Mouse (Mus musculus) forebrain, embryonic 15.5 days (tissue): ENCODE results near the gene Ndufab1. TPM values are rescaled to one million over a fixed set of nuclear protein-coding genes. Genes with fewer than 3 reads are reported as not detected.

Experiments used
- ATAC-seq: fragments of 200-750 bp; cut with Nextera tagmentation; replicated peaks from 2 replicates; pipeline ENCODE4 v1.8.0; 2017; ENCODE audit warnings: mild to moderate bottlenecking, moderate TSS enrichment, moderate library complexity
- H3K27ac ChIP-seq: fragments of 300-500 bp; sonication (generic); replicated peaks from 2 replicates; pipeline ENCODE4 v1.5.1; 2015; ENCODE audit warnings: mild to moderate bottlenecking, inconsistent platforms
- H3K27me3 ChIP-seq: fragments of 300-500 bp; sonication (generic); 2 replicates; pipeline ENCODE4 v1.6.1; 2015; ENCODE audit warnings: inconsistent platforms
- H3K36me3 ChIP-seq: fragments of 300-500 bp; sonication (generic); 2 replicates; pipeline ENCODE4 v1.6.1; 2015; ENCODE audit warnings: mild to moderate bottlenecking, inconsistent platforms
- H3K4me1 ChIP-seq: fragments of 300-500 bp; sonication (generic); 2 replicates; pipeline ENCODE4 v1.6.1; 2015; ENCODE audit warnings: inconsistent platforms
- H3K4me2 ChIP-seq: fragments of 300-500 bp; sonication (generic); replicated peaks from 2 replicates; pipeline ENCODE4 v1.6.1; 2015; ENCODE audit warnings: mild to moderate bottlenecking, inconsistent platforms
- H3K4me3 ChIP-seq: fragments of 300-500 bp; sonication (generic); 2 replicates; pipeline ENCODE4 v1.5.1; 2015; ENCODE audit warnings: mild to moderate bottlenecking, inconsistent platforms
- H3K9ac ChIP-seq: fragments of 300-500 bp; sonication (generic); replicated peaks from 2 replicates; pipeline ENCODE4 v1.6.1; 2015; ENCODE audit warnings: mild to moderate bottlenecking, inconsistent platforms
- H3K9me3 ChIP-seq: fragments of 300-500 bp; sonication (generic); 2 replicates; pipeline ENCODE4 v1.6.1; 2016; ENCODE audit warnings: inconsistent platforms
- WGBS: fragments of 180-500 bp; shearing (Covaris S2); methylation state at CpG from one replicate; pipeline ENCODE4 v1.1.7; 2015; ENCODE audit warnings: mixed read lengths; 5-methylcytosine and 5-hydroxymethylcytosine counted together
- polyA plus RNA-seq: library from polyadenylated mRNA; unstranded; fragments of >200 nt; fragmentation: Nextera tagmentation; extraction: Ambion mirVana; gene quantifications from 2 replicates; pipeline ENCODE4 v1.2.1, GENCODE M21; 2015

Ndufab1 gene
- polyA plus RNA-seq, 1 experiment from 2014 or later: 525 TPM

DNA sequence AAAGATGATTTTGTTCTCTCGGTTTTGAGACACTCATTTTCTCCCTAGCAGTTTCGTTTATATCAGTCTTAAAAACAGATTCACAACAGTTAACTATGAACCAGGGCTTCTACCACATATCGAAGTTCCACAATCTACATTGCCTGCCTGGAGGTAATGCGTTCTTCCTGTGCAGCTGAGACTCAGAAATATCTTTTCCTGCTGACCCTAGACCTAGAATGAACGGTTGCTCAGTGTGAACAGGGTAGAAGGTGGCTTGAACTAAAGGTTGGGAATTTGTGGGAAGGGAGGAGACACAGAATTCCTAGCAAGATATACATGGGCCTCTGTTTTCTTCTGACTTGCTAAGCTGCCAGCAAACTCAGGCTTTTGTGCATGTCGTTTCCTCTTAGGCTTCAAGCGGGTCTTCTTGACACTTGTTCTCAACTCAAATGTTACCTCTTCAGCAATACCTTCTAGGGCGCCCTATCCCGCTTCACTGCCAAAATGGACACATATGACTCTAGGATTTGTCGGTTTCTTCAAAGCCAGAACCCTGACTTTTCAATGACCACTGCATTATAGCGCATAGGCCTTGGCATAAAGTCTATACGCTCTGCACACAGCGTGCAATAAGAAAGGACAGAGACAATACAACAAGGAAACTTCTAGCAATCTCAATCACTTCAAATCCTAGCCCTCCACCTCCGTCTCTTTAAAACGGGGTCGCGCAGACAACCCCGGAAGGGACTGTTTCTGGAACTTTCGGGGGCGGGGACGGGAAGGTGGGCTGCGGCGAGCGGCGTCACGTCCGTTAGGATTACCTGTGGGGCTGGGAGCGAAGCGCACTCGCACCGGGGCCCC, 35.4 kb downstream of the Ndufab1 start:
- H3K4me2 ChIP-seq: peak overlapping the region; percentile 54
- 18% methylated on average over 31 of the region's 31 CpGs for WGBS
- H3K4me3 ChIP-seq: peak overlapping the region; percentile 99
- H3K4me1 ChIP-seq: peaks cover 32% of the 10 kb centered on the region
- H3K27me3 ChIP-seq: no peaks in the 10 kb centered on the region
- no peaks in the 10 kb centered on the region for H3K9me3 ChIP-seq
- peaks cover 25% of the 10 kb centered on the region for H3K36me3 ChIP-seq
- ATAC-seq: no peak; the same call in 1 of the 2 replicates
- peak overlapping the region; percentile 96 for H3K9ac ChIP-seq
- H3K27ac ChIP-seq: peak overlapping the region; percentile 98

DNA sequence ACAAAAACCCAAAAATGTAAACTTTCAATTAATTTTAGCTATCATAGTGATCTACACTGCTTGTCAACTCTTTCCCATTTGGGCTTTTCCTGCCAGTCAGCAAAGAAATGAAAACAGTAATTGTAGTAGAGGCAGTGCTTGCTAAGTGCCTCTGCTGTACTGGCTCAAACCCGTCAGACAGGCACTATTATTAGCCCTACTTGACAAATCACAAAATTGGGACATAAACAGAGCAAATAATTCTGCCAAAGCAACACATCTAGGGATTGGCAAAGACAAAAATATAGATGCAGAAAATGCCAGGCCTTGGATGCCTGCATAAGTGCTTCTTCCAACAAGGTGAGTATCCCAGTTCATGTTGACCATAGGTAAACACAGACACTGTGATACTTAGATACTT, 36.0 kb downstream of the Ndufab1 start:
- no peaks in the 10 kb centered on the region for H3K27me3 ChIP-seq
- no peaks in the 10 kb centered on the region for H3K9me3 ChIP-seq
- no peak for ATAC-seq
- no peak overlapping the region for H3K9ac ChIP-seq
- H3K27ac ChIP-seq: no peak overlapping the region
- peaks cover 32% of the 10 kb centered on the region for H3K4me1 ChIP-seq
- H3K4me2 ChIP-seq: peak overlapping the region; percentile 54; the same call in 1 of the 2 replicates
- peaks cover 19% of the 10 kb centered on the region for H3K36me3 ChIP-seq
- peak overlapping the region; percentile 99; the same call in 1 of the 2 replicates for H3K4me3 ChIP-seq
- 71% methylated on average over 1 of the region's 1 CpGs for WGBS

DNA sequence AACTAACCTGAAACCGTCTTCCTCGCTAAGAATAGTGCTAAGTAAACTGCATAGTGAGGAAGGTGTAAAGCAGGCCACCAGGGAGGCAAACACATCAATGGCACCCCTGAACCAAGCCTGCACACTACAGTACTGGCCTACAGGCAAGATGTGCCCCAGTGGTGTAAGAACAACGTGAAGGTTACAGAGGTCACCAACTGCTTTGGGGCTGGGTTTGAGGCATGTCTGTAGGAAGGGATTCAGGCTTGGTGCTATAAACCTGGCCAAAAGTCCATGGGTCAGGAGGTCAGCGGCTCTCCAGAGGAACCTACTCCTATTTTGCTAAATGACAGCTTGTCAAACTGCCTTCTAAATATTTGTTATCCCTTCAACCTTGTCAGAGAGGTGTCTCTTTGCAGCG, 45.1 kb downstream of the Ndufab1 start:
- H3K36me3 ChIP-seq: peaks cover 8% of the 10 kb centered on the region; the same call in 1 of the 2 replicates
- ATAC-seq: no peak

DNA sequence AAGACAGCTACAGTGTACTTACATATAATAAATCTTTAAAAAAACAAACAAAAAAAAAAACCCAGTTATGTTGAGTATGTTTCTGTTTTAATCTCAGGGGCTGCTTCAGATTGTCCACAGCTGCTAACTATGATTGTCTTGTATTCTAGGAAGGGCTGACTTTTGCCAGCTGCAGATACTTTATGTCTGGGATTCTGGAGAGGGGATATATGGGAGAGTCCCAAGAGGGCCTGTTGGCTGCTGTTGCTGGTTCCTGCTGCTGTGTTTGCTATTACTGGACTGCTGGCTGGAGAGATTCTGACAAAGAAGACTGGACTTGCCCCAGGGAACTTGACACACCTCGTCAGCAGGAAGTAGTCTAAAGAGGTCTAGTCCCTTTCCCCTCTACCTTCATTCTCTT, 50.9 kb downstream of the Ndufab1 start:
- H3K27me3 ChIP-seq: no peaks in the 10 kb centered on the region
- 93% methylated on average over 1 of the region's 1 CpGs for WGBS
- H3K27ac ChIP-seq: no peak overlapping the region
- ATAC-seq: no peak
- no peaks in the 10 kb centered on the region for H3K4me1 ChIP-seq
- no peak overlapping the region for H3K4me2 ChIP-seq
- peaks cover 35% of the 10 kb centered on the region for H3K36me3 ChIP-seq
- no peaks in the 10 kb centered on the region for H3K9me3 ChIP-seq
- no peak overlapping the region for H3K9ac ChIP-seq
- no peak overlapping the region for H3K4me3 ChIP-seq

More for the DNA sequence above, 45.1 kb downstream of the Ndufab1 start:
- 95% methylated on average over 5 of the region's 5 CpGs for WGBS
- Histone ChIP-seq H3K4me2 (no peak overlapping the region), H3K27ac (no peak overlapping the region), H3K4me3 (no peak overlapping the region), H3K27me3 (no peaks in the 10 kb centered on the region), H3K4me1 (no peaks in the 10 kb centered on the region), H3K9ac (no peak overlapping the region), H3K9me3 (no peaks in the 10 kb centered on the region)

DNA sequence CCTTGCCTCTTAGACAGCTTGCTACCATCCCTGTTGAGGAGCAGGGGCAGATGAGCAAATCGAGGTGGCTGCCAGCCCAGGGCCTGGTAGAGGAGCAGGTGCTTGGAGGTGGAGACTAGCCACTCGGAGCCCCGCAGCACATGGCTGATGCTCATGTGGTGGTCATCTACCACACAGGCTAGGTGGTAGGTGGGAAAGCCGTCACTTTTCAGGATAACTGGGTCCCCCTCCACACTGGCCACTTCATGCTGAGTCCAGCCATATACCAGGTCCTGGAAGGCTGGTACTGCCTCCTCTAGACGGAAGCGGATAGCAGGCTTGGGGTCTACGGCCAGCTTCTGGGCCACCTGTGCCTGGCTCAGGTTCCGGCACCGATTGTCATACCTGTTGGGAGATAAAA, 53.5 kb downstream of the Ndufab1 start:
- 95% methylated on average over 9 of the region's 9 CpGs for WGBS
- ATAC-seq: no peak
- H3K4me3 ChIP-seq: no peak overlapping the region
- H3K9ac ChIP-seq: no peak overlapping the region
- no peaks in the 10 kb centered on the region for H3K27me3 ChIP-seq
- no peak overlapping the region for H3K27ac ChIP-seq
- no peaks in the 10 kb centered on the region for H3K4me1 ChIP-seq
- H3K4me2 ChIP-seq: no peak overlapping the region
- H3K9me3 ChIP-seq: no peaks in the 10 kb centered on the region
- H3K36me3 ChIP-seq: peaks cover 30% of the 10 kb centered on the region

DNA sequence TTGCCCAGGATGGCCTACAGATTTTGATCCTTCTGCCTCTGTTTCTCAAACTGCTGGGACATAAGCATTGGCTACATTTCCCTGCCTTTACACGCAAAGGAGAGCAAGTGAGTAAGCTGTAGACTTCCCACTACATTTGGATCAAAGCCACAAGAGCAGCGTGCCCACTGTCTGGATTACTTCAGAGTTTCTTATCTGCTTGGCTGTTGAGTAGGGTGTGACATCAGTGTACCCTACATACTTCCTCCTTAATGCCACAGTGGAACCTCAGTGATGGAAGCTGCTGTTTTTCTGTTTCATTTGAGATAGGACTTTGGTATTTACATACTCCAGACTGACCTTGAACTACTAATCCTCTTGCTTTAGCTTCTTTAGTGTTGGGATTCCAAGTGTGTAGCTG, 54.9 kb downstream of the Ndufab1 start:
- 93% methylated on average over 2 of the region's 2 CpGs for WGBS
- H3K36me3 ChIP-seq: peaks cover 31% of the 10 kb centered on the region
- no peak overlapping the region for H3K27ac ChIP-seq
- H3K4me1 ChIP-seq: no peaks in the 10 kb centered on the region
- H3K9me3 ChIP-seq: no peaks in the 10 kb centered on the region
- no peak overlapping the region for H3K9ac ChIP-seq
- ATAC-seq: no peak
- no peaks in the 10 kb centered on the region for H3K27me3 ChIP-seq
- no peak overlapping the region for H3K4me3 ChIP-seq
- no peak overlapping the region for H3K4me2 ChIP-seq

DNA sequence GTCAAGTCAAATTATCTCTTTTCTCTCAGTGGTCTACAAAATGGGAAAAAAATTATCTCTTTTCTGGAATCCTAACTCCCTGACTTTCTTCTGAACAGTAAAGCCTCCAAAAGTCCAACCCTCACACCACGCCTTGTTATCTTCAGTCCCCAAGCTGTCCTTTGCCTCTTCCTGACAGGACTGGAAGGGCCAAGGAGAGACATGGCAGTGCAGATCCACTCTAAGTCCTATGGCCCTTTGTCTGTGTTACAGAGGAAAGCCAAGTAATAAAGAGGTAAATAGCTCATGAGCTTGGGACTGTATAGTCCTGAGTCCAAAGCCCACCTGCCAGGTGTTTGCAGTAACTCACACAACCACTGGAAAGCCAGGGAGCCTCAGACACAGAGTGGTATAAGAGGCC, 56.0 kb downstream of the Ndufab1 start:
- no peaks in the 10 kb centered on the region for H3K9me3 ChIP-seq
- no peaks in the 10 kb centered on the region for H3K4me1 ChIP-seq
- WGBS: 93% methylated on average over 1 of the region's 1 CpGs
- H3K9ac ChIP-seq: no peak overlapping the region
- no peak overlapping the region for H3K4me3 ChIP-seq
- no peak overlapping the region for H3K4me2 ChIP-seq
- H3K36me3 ChIP-seq: peaks cover 26% of the 10 kb centered on the region
- ATAC-seq: no peak
- no peak overlapping the region for H3K27ac ChIP-seq
- no peaks in the 10 kb centered on the region for H3K27me3 ChIP-seq

DNA sequence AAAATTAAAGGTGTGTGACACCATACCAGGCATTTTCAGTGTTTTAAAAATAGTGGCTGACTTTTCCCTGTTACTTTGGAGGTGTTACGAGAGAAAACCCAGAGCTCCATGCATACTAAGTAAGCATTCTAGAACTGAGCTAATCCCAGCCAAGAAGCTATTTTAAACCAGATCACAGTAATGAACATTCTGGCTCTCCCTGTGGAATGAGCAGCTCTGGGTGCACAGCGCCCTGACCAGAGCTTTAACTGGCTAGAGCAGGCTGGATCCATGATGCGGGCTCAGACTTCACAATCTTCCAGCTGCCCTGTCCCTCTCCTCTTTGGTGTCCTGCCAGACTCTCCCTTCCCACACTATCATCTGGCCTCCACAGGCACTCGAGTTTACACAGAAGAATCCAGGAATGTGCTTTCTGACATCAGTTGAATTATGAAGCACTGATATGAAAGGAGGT, 56.5 kb downstream of the Ndufab1 start:
- WGBS: 91% methylated on average over 4 of the region's 4 CpGs
- H3K27me3 ChIP-seq: no peaks in the 10 kb centered on the region

DNA sequence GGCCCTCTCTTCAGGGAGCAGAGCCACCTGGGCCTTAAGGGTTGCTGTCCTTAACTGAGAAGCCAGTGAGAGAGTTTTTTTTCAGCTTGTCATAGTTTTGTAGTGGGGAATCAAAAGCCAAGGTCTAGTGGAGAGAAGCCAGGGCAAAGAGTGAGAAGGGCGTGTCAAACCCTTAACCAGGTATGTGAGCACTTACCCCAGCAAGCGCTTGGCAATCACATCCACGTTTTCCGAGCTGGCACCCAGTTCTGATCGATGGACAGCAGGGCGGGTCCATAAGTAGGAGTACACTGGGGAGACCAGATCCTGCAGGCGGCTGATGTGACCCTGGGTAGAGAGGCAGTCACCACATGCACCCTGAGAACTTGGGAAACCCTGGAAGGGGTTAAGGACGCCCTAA, 57.6 kb downstream of the Ndufab1 start:
- H3K4me1 ChIP-seq: no peaks in the 10 kb centered on the region
- H3K36me3 ChIP-seq: peaks cover 26% of the 10 kb centered on the region

More for the DNA sequence above, 56.5 kb downstream of the Ndufab1 start:
- Histone ChIP-seq H3K36me3 (peaks cover 26% of the 10 kb centered on the region), H3K9me3 (no peaks in the 10 kb centered on the region), H3K27ac (no peak overlapping the region), H3K9ac (no peak overlapping the region), H3K4me1 (no peaks in the 10 kb centered on the region), H3K4me3 (no peak overlapping the region), H3K4me2 (no peak overlapping the region)
- ATAC-seq: no peak

More for the DNA sequence above, 57.6 kb downstream of the Ndufab1 start:
- no peak overlapping the region for H3K9ac ChIP-seq
- no peaks in the 10 kb centered on the region for H3K27me3 ChIP-seq
- WGBS: 92% methylated on average over 8 of the region's 8 CpGs
- H3K27ac ChIP-seq: no peak overlapping the region
- no peaks in the 10 kb centered on the region for H3K9me3 ChIP-seq
- H3K4me2 ChIP-seq: no peak overlapping the region
- no peak overlapping the region for H3K4me3 ChIP-seq
- ATAC-seq: no peak

Other genes starting within 250 kb of the Ndufab1 start
- gene Scnn1b, start 236.8 kb downstream of the Ndufab1 start, polyA plus RNA-seq: 0.06 and 0.08 TPM in 2 replicates
- 21.4 and 22.1 TPM in 2 replicates for gene Cog7, start 120.2 kb downstream of the Ndufab1 start, polyA plus RNA-seq
- 66.7 and 69.4 TPM in 2 replicates for gene Gga2, start 80.7 kb downstream of the Ndufab1 start, polyA plus RNA-seq
- gene Ubfd1, start 34.7 kb downstream of the Ndufab1 start, polyA plus RNA-seq: 61.3 and 65.2 TPM in 2 replicates
- gene Ears2, start 34.6 kb downstream of the Ndufab1 start, polyA plus RNA-seq: 11.6 and 12.7 TPM in 2 replicates
- gene Palb2, start 31.1 kb upstream of the Ndufab1 start, polyA plus RNA-seq: 8.0 and 8.7 TPM in 2 replicates
- gene Dctn5, start 31.2 kb upstream of the Ndufab1 start, polyA plus RNA-seq: 155 and 160 TPM in 2 replicates
- gene Plk1, start 57.6 kb upstream of the Ndufab1 start, polyA plus RNA-seq: 50.9 and 62.2 TPM in 2 replicates
- gene Ern2, start 84.3 kb upstream of the Ndufab1 start, polyA plus RNA-seq: 0.47 and 0.97 TPM in 2 replicates
- gene Chp2, start 117.6 kb upstream of the Ndufab1 start, polyA plus RNA-seq: 0.31 and 0.83 TPM in 2 replicates
- 42.9 and 48.6 TPM in 2 replicates for gene Prkcb, start 186.9 kb upstream of the Ndufab1 start, polyA plus RNA-seq